9 mouse cellular contexts compared by ENCODE assay signal in genomic region chr9:102777631-102778591, GRCm38 (mm10). TPM values are rescaled to one million over a fixed set of nuclear protein-coding genes. Genes with fewer than 3 reads are reported as not detected.
A peak's percentile ranks its signal among the peaks of the same experiment; 100 is the strongest.
DNase-seq lines count a peak whose midpoint lies in the region; ATAC-seq and TF ChIP-seq lines count a peak whose summit lies in the region.
"Had no signal": no experiment of that assay in that cellular context is flagged by ENCODE, and none has a peak within 500 bp of the region (broad histone marks: within the 10 kb centered on the region; RNA-seq: fewer than 3 reads in every experiment).

No protein-coding gene starts in this region.

- no peak for TF ChIP-seq CTCF in C2C12 (IDR thresholded peaks at IDR 0.05; ENCODE audit: control insufficient read depth, insufficient read depth, insufficient read length)
- no peak for TF ChIP-seq CTCF in heart, adult 2 months (IDR thresholded peaks at IDR 0.05)
- no peak; the same call in 1 of the 2 replicates for TF ChIP-seq CTCF in kidney, postnatal 0 days (IDR thresholded peaks at IDR 0.05; ENCODE audit: low read depth)

- H3K4me1 ChIP-seq in heart, adult 2 months (ENCODE audit: control insufficient read depth, insufficient read depth, low read length): peaks cover 25% of the 10 kb centered on the region
- H3K4me1 ChIP-seq in kidney, postnatal 0 days (replicated peaks; ENCODE audit: insufficient read depth, low read length): peaks cover 19% of the 10 kb centered on the region

- no peaks in the 10 kb centered on the region for H3K79me2 ChIP-seq in C2C12 (ENCODE audit: control insufficient read depth, insufficient read depth)
- no peaks in the 10 kb centered on the region for H3K79me2 ChIP-seq in heart, adult 2 months (replicated peaks; ENCODE audit: control insufficient read depth, insufficient read depth, low read length)

- H3K27me3 ChIP-seq in C2C12 (ENCODE audit: control insufficient read depth, insufficient read depth, insufficient read length): no peaks in the 10 kb centered on the region
- H3K27me3 ChIP-seq in heart, adult 2 months (ENCODE audit: control insufficient read depth, insufficient read depth, low read length): no peaks in the 10 kb centered on the region
- H3K27me3 ChIP-seq in kidney, postnatal 0 days (ENCODE audit: insufficient read depth, low read length): no peaks in the 10 kb centered on the region
- H3K27me3 ChIP-seq: neural tube, embryonic 12.5 days had no signal

- peak; percentile 86 for TF ChIP-seq EP300 in heart, adult 2 months (IDR thresholded peaks at IDR 0.05; ENCODE audit: insufficient read depth, low read depth, low read length)

- ATAC-seq in kidney, postnatal 0 days (replicated peaks; ENCODE audit: low FRiP score, low read depth): no peak; the same call in 1 of the 2 replicates
- ATAC-seq in erythroblast, adult 5-6 weeks (replicated peaks; ENCODE audit: low FRiP score, poor library complexity, severe bottlenecking): no peak

- peak overlapping the region; percentile 14 for H3K4me2 ChIP-seq in kidney, postnatal 0 days (ENCODE audit: low read length)
- H3K4me2 ChIP-seq: neural tube, embryonic 12.5 days had no signal

- 40% methylated on average over 18 of the region's 18 CpGs for WGBS in heart, adult 2 months
- 37% methylated on average over 18 of the region's 18 CpGs for WGBS in kidney, postnatal 0 days

- H3K4me3 ChIP-seq in C2C12 (ENCODE audit: insufficient read depth, poor library complexity, severe bottlenecking): peak overlapping the region; percentile 3
- 0 out of 2 replicates have a peak overlapping the region, but pooled peaks have one; percentile 4 for H3K4me3 ChIP-seq in heart, adult 2 months
- H3K4me3 ChIP-seq in kidney, postnatal 0 days (replicated peaks; ENCODE audit: low read depth, low read length): no peak overlapping the region
- H3K4me3 ChIP-seq: neural tube, embryonic 12.5 days had no signal

- 0 out of 2 replicates have a peak, but pooled peaks have one; percentile 32 for TF ChIP-seq POLR2A in heart, adult 2 months (IDR thresholded peaks at IDR 0.05; ENCODE audit: insufficient read depth, low read depth, low read length)

- H3K36me3 ChIP-seq in C2C12 (ENCODE audit: control insufficient read depth, insufficient read depth): no peaks in the 10 kb centered on the region
- H3K36me3 ChIP-seq in heart, adult 2 months (ENCODE audit: control insufficient read depth, insufficient read depth, low read length): peaks cover 4% of the 10 kb centered on the region
- H3K36me3 ChIP-seq in kidney, postnatal 0 days (ENCODE audit: insufficient read depth, low read length): no peaks in the 10 kb centered on the region
- H3K36me3 ChIP-seq: neural tube, embryonic 12.5 days had no signal

- H3K27ac ChIP-seq in heart, adult 2 months: peak overlapping the region; percentile 91
- H3K27ac ChIP-seq in kidney, postnatal 0 days: peak overlapping the region; percentile 65
- H3K27ac ChIP-seq: neural tube, embryonic 12.5 days had no signal

- H3K9me3 ChIP-seq in kidney, postnatal 0 days (replicated peaks; ENCODE audit: low read length): no peaks in the 10 kb centered on the region
- H3K9me3 ChIP-seq: neural tube, embryonic 12.5 days had no signal

- DNase-seq in adipocyte (ENCODE audit: low spot score): peak; percentile 63
- DNase-seq in heart, adult 2 months: peak; percentile 66 to 77
- DNase-seq in kidney, postnatal 0 days (ENCODE audit: low spot score): peak; percentile 81
- peak; percentile 90 for DNase-seq in lung, postnatal 36 days
- no peak for DNase-seq in retina, postnatal 1 day
- DNase-seq in right cerebral cortex, adult 18-20 months: no peak

- H3K9ac ChIP-seq in heart, adult 2 months (ENCODE audit: low read depth, low read length): peak overlapping the region; percentile 7; the same call in 1 of the 2 replicates
- H3K9ac ChIP-seq in kidney, postnatal 0 days (ENCODE audit: low read depth, low read length): 0 out of 2 replicates have a peak overlapping the region, but pooled peaks have one; percentile 13
- H3K9ac ChIP-seq: neural tube, embryonic 12.5 days had no signal

- intact Hi-C loops in heart, adult 2 months (cut with DNase I): loop anchor here (2.0 kb wide), 1 partner anchor 21 kb away; no protein-coding TSS in a partner anchor

- no peaks in the 10 kb centered on the region for H3K79me3 ChIP-seq in C2C12 (ENCODE audit: low read depth)

- H3ac ChIP-seq in C2C12 (ENCODE audit: control insufficient read depth, insufficient read length, low read depth): no peak overlapping the region

TF ChIP-seq in C2C12, 6 proteins besides CTCF, POLR2A, EP300 and RAD21:
- peak; percentile 32 for TF ChIP-seq CEBPB (IDR thresholded peaks at IDR 0.05; ENCODE audit: low read depth)
- TF ChIP-seq FOSL1 (IDR thresholded peaks at IDR 0.05; ENCODE audit: insufficient read depth, low read length, poor library complexity, severe bottlenecking): peak; percentile 47
- no peak for TF ChIP-seq MYOG (IDR thresholded peaks at IDR 0.05; ENCODE audit: control insufficient read depth, extremely low read depth, insufficient read length)

RNA-seq across cellular contexts. Expression of gene Ryk, which starts 56.8 kb away (rescaled TPM):
- 68.4 TPM for polyA plus RNA-seq in C2C12 (2012; fragmentation: generic; extraction: Trizol)
- total RNA-seq in heart, adult 2 months (2021): 10 to 100 TPM; 38.1 to 39.7 TPM
- 31.5 and 45.1 TPM in 2 replicates for polyA plus RNA-seq in heart, adult 2 months (2012; rRNA removed)
- polyA plus RNA-seq in kidney, postnatal 0 days (2015; fragmentation: Nextera tagmentation; extraction: Ambion mirVana): 18.2 and 24.1 TPM in 2 replicates
- 0.42 and 1.3 TPM in 2 replicates for total RNA-seq in erythroblast, adult 5-6 weeks (2015; ENCODE audit: low replicate concordance)
- total RNA-seq in erythroblast, adult 5-6 weeks (2017; ENCODE audit: low replicate concordance): 0.68 and 2.1 TPM in 2 replicates

Comparison
In these comparisons a context has a peak if more than half of its experiments do, and no peak if none do; other contexts are left out.
1. DNase-seq: peak in adipocyte (single experiment), heart, adult 2 months (2 of 2), kidney, postnatal 0 days (single experiment) and lung, postnatal 36 days (single experiment); none in retina, postnatal 1 day (single experiment) and right cerebral cortex, adult 18-20 months (single experiment).